Mouse (Mus musculus) testis, adult 2 months (tissue): ENCODE results near the gene Nln.

Experiments used
- CTCF ChIP-seq: fragments of 200-500 bp; IDR thresholded peaks from 2 replicates; pipeline ENCODE4 v1.5.1; 2012; ENCODE audit warnings: low read depth, mild to moderate bottlenecking, inconsistent platforms, low read length, moderate library complexity; ENCODE audit not compliant: control insufficient read depth, insufficient read depth, insufficient replicate concordance
- POLR2A ChIP-seq: fragments of 200-500 bp; IDR thresholded peaks from 2 replicates; pipeline ENCODE4 v1.6.1; 2012; ENCODE audit warnings: low read depth, mild to moderate bottlenecking, inconsistent platforms, low read length, moderate library complexity; ENCODE audit not compliant: control insufficient read depth

DNA sequence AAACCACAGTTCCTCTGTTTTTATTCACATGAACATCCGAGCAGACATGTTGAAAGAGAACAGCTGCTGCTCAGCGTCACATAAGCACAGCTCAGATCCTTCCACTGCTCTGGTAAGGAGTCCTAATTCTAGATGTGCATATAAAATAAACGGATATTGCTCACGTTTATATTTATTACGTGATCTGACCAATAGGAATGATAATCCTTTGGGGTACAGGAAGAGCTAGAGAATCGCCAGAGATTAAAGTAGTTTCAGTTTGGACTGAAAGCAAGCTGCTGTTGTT is 83.8 kb downstream of the Nln start:
- TF ChIP-seq CTCF (no peak), POLR2A (no peak)
